Mouse (Mus musculus) midbrain, embryonic 15.5 days (tissue): Measurements from ENCODE around the gene Lefty1. TPM values are rescaled to one million over a fixed set of nuclear protein-coding genes. Genes with fewer than 3 reads are reported as not detected.
A peak's percentile ranks its signal among the peaks of the same experiment; 100 is the strongest.
"Not testable (repeated sequence)": the region's sequence is repeated elsewhere in the genome, so short reads cannot be mapped to it uniquely, and the experiment has no call there.

Experiments used
- ATAC-seq: fragments of 200-750 bp; cut with Nextera tagmentation; replicated peaks from 2 replicates; pipeline ENCODE4 v1.8.0; 2017; ENCODE audit warnings: moderate TSS enrichment
- H3K27ac ChIP-seq: fragments of 300-500 bp; sonication (generic); 2 replicates; pipeline ENCODE4 v1.5.1; 2015; ENCODE audit warnings: mild to moderate bottlenecking, inconsistent platforms
- H3K27me3 ChIP-seq: fragments of 300-500 bp; sonication (generic); replicated peaks from 2 replicates; pipeline ENCODE4 v1.6.1; 2015; ENCODE audit warnings: inconsistent platforms
- H3K36me3 ChIP-seq: fragments of 300-500 bp; sonication (generic); replicated peaks from 2 replicates; pipeline ENCODE4 v1.6.1; 2015; ENCODE audit warnings: inconsistent platforms
- H3K4me1 ChIP-seq: fragments of 300-500 bp; sonication (generic); 2 replicates; pipeline ENCODE4 v1.6.1; 2015; ENCODE audit warnings: inconsistent platforms
- H3K4me2 ChIP-seq: fragments of 300-500 bp; sonication (generic); 2 replicates; pipeline ENCODE4 v1.6.1; 2015; ENCODE audit warnings: inconsistent platforms, mild to moderate bottlenecking, moderate library complexity
- H3K4me3 ChIP-seq: fragments of 300-500 bp; sonication (generic); 2 replicates; pipeline ENCODE4 v1.5.1; 2015; ENCODE audit warnings: mild to moderate bottlenecking, inconsistent platforms
- H3K9ac ChIP-seq: fragments of 300-500 bp; sonication (generic); 2 replicates; pipeline ENCODE4 v1.6.1; 2015; ENCODE audit warnings: mild to moderate bottlenecking, inconsistent platforms
- H3K9me3 ChIP-seq: fragments of 300-500 bp; sonication (generic); 2 replicates; pipeline ENCODE4 v1.6.1; 2016; ENCODE audit warnings: inconsistent platforms
- WGBS: fragments of 180-500 bp; shearing (Covaris S2); methylation state at CpG from one replicate; pipeline ENCODE4 v1.1.7; 2015; ENCODE audit warnings: mixed read lengths; 5-methylcytosine and 5-hydroxymethylcytosine counted together
- polyA plus RNA-seq: library from polyadenylated mRNA; unstranded; fragments of >200 nt; fragmentation: Nextera tagmentation; extraction: Ambion mirVana; gene quantifications from 2 replicates; pipeline ENCODE4 v1.2.1, GENCODE M21; 2015

The Lefty1 gene
- polyA plus RNA-seq, 1 experiment from 2014 or later = 0.22 TPM

DNA sequence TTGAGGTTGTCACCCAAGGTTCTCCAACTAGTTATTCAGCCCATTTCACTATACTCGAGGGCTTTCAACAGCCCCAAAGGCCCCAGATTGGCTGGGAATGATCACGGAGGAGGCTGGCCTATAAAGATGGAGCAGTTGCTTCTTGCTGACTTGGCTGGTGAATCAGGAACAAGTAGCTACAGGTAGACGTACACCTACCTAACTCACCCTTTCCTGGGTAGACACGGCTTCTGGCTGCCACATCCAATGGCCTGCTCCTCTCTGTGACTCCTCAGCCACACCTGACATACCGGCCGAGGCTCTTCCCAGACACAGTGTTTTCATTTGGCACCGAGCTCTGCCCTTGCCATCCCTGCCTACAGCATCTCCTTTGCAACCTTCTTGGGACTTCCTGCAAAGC, 32.4 kb downstream of the Lefty1 start:
- Histone ChIP-seq H3K9me3 (no peaks in the 10 kb centered on the region), H3K4me3 (no peak overlapping the region), H3K4me2 (no peak overlapping the region), H3K36me3 (no peaks in the 10 kb centered on the region), H3K9ac (no peak overlapping the region), H3K27me3 (no peaks in the 10 kb centered on the region), H3K4me1 (no peaks in the 10 kb centered on the region), H3K27ac (no peak overlapping the region)
- ATAC-seq = no peak
- WGBS = 89% methylated on average over 7 of the region's 7 CpGs

- H3K9ac ChIP-seq = no peak overlapping the region
- ATAC-seq = no peak
Measured at GRCm38 (mm10) chr1:180972941-180973340, 38.1 kb downstream of the Lefty1 start.

GRCm38 (mm10) chr1:180974126-180974746, 39.4 kb downstream of the Lefty1 start:
- WGBS = 63% methylated on average over 14 of the region's 14 CpGs
- H3K4me1 ChIP-seq = no peaks in the 10 kb centered on the region
- H3K9ac ChIP-seq = no peak overlapping the region
- H3K9me3 ChIP-seq = no peaks in the 10 kb centered on the region
- H3K36me3 ChIP-seq = no peaks in the 10 kb centered on the region
- H3K27ac ChIP-seq = no peak overlapping the region
- ATAC-seq = peak; percentile 63; the same call in 1 of the 2 replicates
- H3K4me2 ChIP-seq = no peak overlapping the region
- H3K4me3 ChIP-seq = no peak overlapping the region
- H3K27me3 ChIP-seq = no peaks in the 10 kb centered on the region

More at GRCm38 (mm10) chr1:180972941-180973340, 38.1 kb downstream of the Lefty1 start:
- no peak overlapping the region for H3K4me3 ChIP-seq
- 60% methylated on average over 11 of the region's 11 CpGs for WGBS
- H3K27me3 ChIP-seq = no peaks in the 10 kb centered on the region
- no peaks in the 10 kb centered on the region for H3K36me3 ChIP-seq
- H3K9me3 ChIP-seq = no peaks in the 10 kb centered on the region
- H3K27ac ChIP-seq = no peak overlapping the region
- no peaks in the 10 kb centered on the region for H3K4me1 ChIP-seq
- no peak overlapping the region for H3K4me2 ChIP-seq

DNA sequence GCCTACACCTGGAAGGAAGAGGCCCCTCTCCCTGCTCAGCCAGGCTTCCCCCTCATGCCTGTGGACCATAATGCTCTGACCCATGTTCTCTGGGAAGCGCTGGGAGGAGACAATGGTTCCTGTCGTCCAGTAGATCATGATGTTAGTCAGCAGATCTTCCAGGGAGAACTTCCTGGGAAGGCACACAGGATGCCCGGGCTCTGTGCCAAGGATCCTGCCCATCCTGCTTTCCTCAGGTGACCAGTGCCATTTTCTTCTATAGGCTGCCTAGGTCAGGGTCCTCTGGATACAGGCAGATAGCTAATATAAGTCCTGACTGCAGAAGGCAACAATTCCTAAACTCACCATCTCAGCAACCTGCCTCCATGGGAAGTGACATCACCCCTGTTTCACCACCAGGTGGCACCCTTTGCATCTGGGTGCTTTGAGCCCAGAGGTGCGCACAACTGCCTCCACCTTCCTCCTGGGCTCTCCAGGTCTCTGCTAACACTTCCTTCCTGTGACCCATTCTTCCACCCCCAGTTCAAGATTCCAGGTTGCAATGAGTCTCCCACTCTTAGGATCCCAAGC, 41.4 kb downstream of the Lefty1 start:
- ATAC-seq = no peak
- H3K36me3 ChIP-seq = no peaks in the 10 kb centered on the region
- no peaks in the 10 kb centered on the region for H3K27me3 ChIP-seq
- H3K9ac ChIP-seq = no peak overlapping the region
- H3K4me1 ChIP-seq = no peaks in the 10 kb centered on the region
- H3K4me2 ChIP-seq = no peak overlapping the region
- WGBS = 69% methylated on average over 4 of the region's 4 CpGs
- H3K9me3 ChIP-seq = no peaks in the 10 kb centered on the region
- no peak overlapping the region for H3K27ac ChIP-seq
- H3K4me3 ChIP-seq = no peak overlapping the region

DNA sequence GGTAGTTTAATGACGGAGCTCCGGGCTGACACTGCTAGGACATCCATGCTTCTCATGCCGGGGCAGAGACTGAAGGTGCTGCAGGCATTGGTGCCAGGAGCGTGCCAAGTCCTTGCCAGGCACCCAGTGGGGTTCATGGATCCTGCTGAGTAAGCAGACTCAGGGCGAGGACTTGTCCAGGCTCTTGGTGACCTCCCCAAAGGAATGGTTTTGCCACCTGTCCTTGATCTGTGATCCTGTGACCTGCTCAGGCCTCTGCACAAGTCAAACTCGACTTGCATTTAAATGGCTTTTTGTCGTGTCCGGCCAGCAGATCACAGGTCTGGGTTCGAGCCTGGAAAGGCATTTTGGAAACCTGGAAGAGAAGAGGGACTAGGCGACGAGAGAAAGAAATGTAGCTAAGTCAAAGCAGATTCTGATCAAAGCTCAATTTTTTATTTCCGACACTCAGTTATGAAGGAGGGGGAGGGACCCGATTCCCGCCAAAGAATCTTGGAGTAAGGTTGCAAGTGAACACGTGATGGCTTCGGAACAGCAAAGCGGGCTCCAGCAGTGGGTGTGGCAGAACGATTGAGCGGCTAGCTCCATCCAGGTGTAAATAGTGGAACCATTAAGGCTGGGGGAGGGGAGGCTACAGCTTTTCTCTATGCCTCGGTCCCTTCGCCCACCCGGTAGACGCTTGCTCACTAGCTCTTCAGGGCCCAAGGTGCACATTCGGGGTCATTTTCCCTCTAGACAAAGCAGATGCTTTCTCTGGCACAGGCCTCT, 44.8 kb downstream of the Lefty1 start:
- Histone ChIP-seq H3K36me3 (no peaks in the 10 kb centered on the region), H3K27ac (no peak overlapping the region), H3K9me3 (no peaks in the 10 kb centered on the region), H3K4me1 (no peaks in the 10 kb centered on the region), H3K9ac (no peak overlapping the region), H3K4me3 (no peak overlapping the region), H3K4me2 (no peak overlapping the region), H3K27me3 (no peaks in the 10 kb centered on the region)
- ATAC-seq = no peak
- WGBS = 84% methylated on average over 24 of the region's 24 CpGs

DNA sequence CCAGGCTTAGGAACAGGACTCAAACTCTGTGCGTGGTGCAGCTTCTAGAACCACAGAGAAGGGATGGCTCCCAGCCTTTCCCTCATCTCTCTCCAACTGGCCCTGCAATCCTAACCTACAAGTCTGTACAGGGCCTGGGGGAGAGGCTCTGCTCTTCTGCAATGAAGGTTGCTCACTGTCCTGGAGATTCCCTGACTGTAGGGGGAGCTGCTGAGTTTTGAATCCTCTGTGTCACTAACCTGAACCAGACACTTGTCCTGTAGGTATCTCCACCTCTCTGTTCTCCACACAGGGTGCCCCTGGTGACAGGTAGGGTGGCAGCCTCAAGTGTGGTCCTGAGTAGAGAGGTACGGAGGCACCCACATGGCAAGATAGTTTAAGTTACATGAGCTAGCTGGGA, 45.6 kb downstream of the Lefty1 start:
- H3K27me3 ChIP-seq = no peaks in the 10 kb centered on the region
- no peak overlapping the region for H3K27ac ChIP-seq
- H3K4me2 ChIP-seq = no peak overlapping the region
- H3K4me3 ChIP-seq = no peak overlapping the region
- H3K9me3 ChIP-seq = no peaks in the 10 kb centered on the region
- ATAC-seq = no peak
- no peak overlapping the region for H3K9ac ChIP-seq
- no peaks in the 10 kb centered on the region for H3K4me1 ChIP-seq
- 72% methylated on average over 2 of the region's 2 CpGs for WGBS
- no peaks in the 10 kb centered on the region for H3K36me3 ChIP-seq

DNA sequence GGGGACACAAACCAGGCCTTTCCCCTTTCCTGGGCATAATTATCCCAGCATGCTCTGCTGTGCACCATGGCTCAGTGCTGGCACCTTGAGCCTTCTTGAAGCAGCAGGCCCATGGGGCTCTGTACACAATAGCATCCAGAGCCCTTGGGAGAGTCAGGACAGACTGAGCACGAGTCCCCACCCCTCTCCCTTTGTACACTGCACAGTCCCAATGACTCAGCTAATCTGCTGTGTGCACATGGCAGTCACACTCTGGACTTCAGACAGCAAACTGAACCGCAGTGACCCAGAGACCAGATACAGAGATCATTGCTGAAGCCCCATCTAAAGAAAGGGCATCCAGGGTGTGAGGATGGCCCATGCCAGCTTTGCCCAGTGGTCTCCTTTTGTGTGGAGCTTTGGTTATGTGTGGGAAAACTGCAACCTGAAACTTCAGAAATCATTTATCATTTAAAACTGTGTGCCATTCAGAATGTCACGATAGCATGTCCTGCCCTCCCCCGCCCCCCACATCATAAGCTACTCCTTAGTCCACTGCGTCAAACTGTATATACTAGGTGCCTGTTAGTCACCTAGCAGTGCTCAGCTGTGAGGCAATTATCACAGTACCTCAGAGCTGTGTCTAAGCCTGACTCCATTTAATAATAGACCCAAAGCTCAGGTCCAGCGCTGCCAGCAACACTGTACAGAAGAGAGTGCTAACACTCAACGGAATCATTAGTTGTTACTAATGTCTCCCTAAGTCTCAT, 46.6 kb downstream of the Lefty1 start:
- H3K9me3 ChIP-seq, H3K36me3 ChIP-seq, H3K9ac ChIP-seq, H3K27me3 ChIP-seq, ATAC-seq, H3K27ac ChIP-seq, H3K4me3 ChIP-seq, H3K4me2 ChIP-seq, H3K4me1 ChIP-seq: not testable (repeated sequence)
- WGBS = 80% methylated on average over 7 of the region's 7 CpGs

GRCm38 (mm10) chr1:180986701-180987100, 51.9 kb downstream of the Lefty1 start:
- Histone ChIP-seq H3K4me1 (0 out of 2 replicates have a peak, but pooled peaks cover 2% of the 10 kb centered on the region), H3K4me3 (no peak overlapping the region), H3K4me2 (no peak overlapping the region), H3K27me3 (no peaks in the 10 kb centered on the region), H3K9ac (no peak overlapping the region), H3K27ac (no peak overlapping the region), H3K9me3 (no peaks in the 10 kb centered on the region), H3K36me3 (no peaks in the 10 kb centered on the region)
- no peak for ATAC-seq
- WGBS = 92% methylated on average over 8 of the region's 8 CpGs

DNA sequence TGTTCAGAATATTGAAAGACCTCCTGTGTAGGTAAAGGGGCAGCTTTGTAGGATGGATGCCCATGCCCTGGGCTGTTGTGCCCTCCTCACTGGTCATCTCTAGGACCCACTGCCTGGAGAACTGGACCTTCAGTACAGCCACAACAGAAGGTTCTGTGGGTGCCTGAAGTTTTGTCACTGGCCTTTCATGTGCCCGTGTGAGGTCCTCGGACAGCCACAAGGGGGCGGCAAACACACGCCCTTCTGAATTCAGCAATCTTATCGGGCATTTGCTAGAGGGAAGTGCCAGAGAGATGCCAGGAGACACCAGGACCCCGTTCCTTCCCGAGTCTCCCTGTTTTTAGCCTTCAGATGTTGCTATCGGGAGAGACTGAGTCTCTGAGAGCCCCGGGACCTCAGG, 52.9 kb downstream of the Lefty1 start:
- peak overlapping the region; percentile 28; the same call in 1 of the 2 replicates for H3K4me2 ChIP-seq
- H3K9me3 ChIP-seq = no peaks in the 10 kb centered on the region
- no peak overlapping the region; the same call in 1 of the 2 replicates for H3K9ac ChIP-seq
- no peaks in the 10 kb centered on the region for H3K27me3 ChIP-seq
- no peak for ATAC-seq
- H3K4me1 ChIP-seq = 0 out of 2 replicates have a peak, but pooled peaks cover 2% of the 10 kb centered on the region
- WGBS = 1% methylated on average over 9 of the region's 9 CpGs
- no peaks in the 10 kb centered on the region for H3K36me3 ChIP-seq
- no peak overlapping the region for H3K4me3 ChIP-seq
- no peak overlapping the region for H3K27ac ChIP-seq

Other genes with a start within 250 kb of the Lefty1 start
- gene Mixl1, start 238.0 kb upstream of the Lefty1 start, polyA plus RNA-seq = 0.28 and 0.35 TPM in 2 replicates
- gene Acbd3, start 209.0 kb upstream of the Lefty1 start, polyA plus RNA-seq = 23.9 and 25.8 TPM in 2 replicates
- 3,070 and 3,123 TPM in 2 replicates for gene H3f3a, start 121.1 kb upstream of the Lefty1 start, polyA plus RNA-seq
- gene Sde2, start 83.9 kb upstream of the Lefty1 start, polyA plus RNA-seq = 29.0 and 30.9 TPM in 2 replicates
- gene Lefty2, start 41.9 kb upstream of the Lefty1 start, polyA plus RNA-seq = 2.4 and 2.5 TPM in 2 replicates
- 76.7 and 79.8 TPM in 2 replicates for gene Pycr2, start 30.7 kb upstream of the Lefty1 start, polyA plus RNA-seq
- gene Tmem63a, start 7.3 kb downstream of the Lefty1 start, polyA plus RNA-seq = 1.4 and 1.8 TPM in 2 replicates
- gene Ephx1, start 85.9 kb downstream of the Lefty1 start, polyA plus RNA-seq = 5.9 and 6.0 TPM in 2 replicates
- gene 9130409I23Rik, start 116.2 kb downstream of the Lefty1 start, polyA plus RNA-seq = not detected in 2 replicates
- 43.7 and 47.1 TPM in 2 replicates for gene Nvl, start 209.2 kb downstream of the Lefty1 start, polyA plus RNA-seq
- 48.2 and 60.8 TPM in 2 replicates for gene Cnih4, start 209.7 kb downstream of the Lefty1 start, polyA plus RNA-seq